Mouse (Mus musculus): ENCODE measurements at regions not wholly inside any gene's neighbourhood (a gene's known extent, or its start where the extent isn't known, plus 50 kb on each side); places are given as distances from the start of the nearest gene placed in this dataset.

GRCm38 (mm10) chr3:140111414-140112172, 906.1 kb downstream of the Stpg2 start:
- H3K36me3 ChIP-seq (replicated peaks in 1 of 2; ENCODE audit: control insufficient read depth in 1 of 2, insufficient read depth in 1 of 2, low read length in 1 of 2), result peaks cover 0 to 2% of the 10 kb centered on the region in 2 experiments
- no peaks in the 10 kb centered on the region for H3K79me2 ChIP-seq (replicated peaks; ENCODE audit: control insufficient read depth, extremely low read depth, insufficient read depth, poor library complexity, severe bottlenecking)
- H3K4me2 ChIP-seq (ENCODE audit: insufficient read depth, low read depth, poor library complexity, severe bottlenecking), result no peak overlapping the region
- TF ChIP-seq UBTF (IDR thresholded peaks at IDR 0.05; ENCODE audit: low read depth, low read length) (no peak), KAT2A (IDR thresholded peaks at IDR 0.05; ENCODE audit: insufficient replicate concordance, low read length) (no peak), GABPA (IDR thresholded peaks at IDR 0.05; ENCODE audit: insufficient replicate concordance, low read depth, low read length) (no peak), RAD21 (IDR thresholded peaks at IDR 0.05; ENCODE audit: low read depth, low read length) (no peak), RCOR1 (conservative IDR thresholded peaks at IDR 0.05; ENCODE audit: low read depth, low read length) (no peak), USF2 (conservative IDR thresholded peaks at IDR 0.05; ENCODE audit: low read depth, low read length) (no peak), JUND (conservative IDR thresholded peaks at IDR 0.05; ENCODE audit: low read depth, low read length) (no peak), E2F4 (IDR thresholded peaks at IDR 0.05; ENCODE audit: insufficient replicate concordance, low read depth, low read length) (no peak), CTCF (conservative IDR thresholded peaks at IDR 0.05 in 1 of 2, IDR thresholded peaks at IDR 0.05 in 1 of 2; ENCODE audit: low read depth in 2 of 2, low read length in 2 of 2) (no peak), IRF4 (IDR thresholded peaks at IDR 0.05; ENCODE audit: low read depth, low read length) (no peak)
- H3K9ac ChIP-seq (ENCODE audit: insufficient read depth, low read depth), result no peak overlapping the region
- dilution Hi-C loops (cut with MboI; ENCODE audit: extremely low pct_ligation_motif_present, extremely low pct_unique_long_range_greater_than_20kb, low sequenced_read_pairs) (no loop called here), in situ Hi-C loops (cut with MboI; ENCODE audit: low pct_ligation_motif_present, low pct_unique_long_range_greater_than_20kb, low sequenced_read_pairs) (no loop called here)
- H3K27ac ChIP-seq (ENCODE audit: insufficient read depth, low read depth), result no peak overlapping the region
- no peaks in the 10 kb centered on the region for H3K4me1 ChIP-seq (ENCODE audit: control insufficient read depth in 1 of 2, insufficient read depth in 2 of 2)
- no peak overlapping the region for H3K4me3 ChIP-seq (replicated peaks in 1 of 3; ENCODE audit: low read depth in 2 of 3, low read length in 2 of 3, poor library complexity in 1 of 3)
- H3K9me3 ChIP-seq (replicated peaks; ENCODE audit: low read length), result no peaks in the 10 kb centered on the region
- no peaks in the 10 kb centered on the region for H3K27me3 ChIP-seq (replicated peaks)
- DNase-seq (ENCODE audit: extremely low read depth), result no peak

- H3K27me3 ChIP-seq (replicated peaks), result no peaks in the 10 kb centered on the region
- no peak overlapping the region for H3K4me3 ChIP-seq (replicated peaks in 1 of 3; ENCODE audit: low read depth in 2 of 3, low read length in 2 of 3, poor library complexity in 1 of 3)
- H3K9me3 ChIP-seq (replicated peaks; ENCODE audit: low read length), result no peaks in the 10 kb centered on the region
- no peak for TF ChIP-seq PAX5 (IDR thresholded peaks at IDR 0.05; ENCODE audit: low read length)
- no peak for TF ChIP-seq RAD21 (IDR thresholded peaks at IDR 0.05; ENCODE audit: low read depth, low read length)
- TF ChIP-seq JUN (IDR thresholded peaks at IDR 0.05; ENCODE audit: insufficient read depth, low read depth, low read length), result no peak
- TF ChIP-seq ETS1 (conservative IDR thresholded peaks at IDR 0.05; ENCODE audit: low read depth, low read length), result no peak
- no peak for TF ChIP-seq NELFE (IDR thresholded peaks at IDR 0.05; ENCODE audit: low read depth, low read length)
- TF ChIP-seq CHD1 (IDR thresholded peaks at IDR 0.05; ENCODE audit: low read depth, low read length), result no peak
- TF ChIP-seq EP300 (IDR thresholded peaks at IDR 0.05; ENCODE audit: low read length), result no peak
- TF ChIP-seq TCF12 (IDR thresholded peaks at IDR 0.05; ENCODE audit: low read depth, low read length), result no peak
- TF ChIP-seq ZMIZ1 (IDR thresholded peaks at IDR 0.05; ENCODE audit: low read depth, low read length), result no peak
- TF ChIP-seq NRF1 (IDR thresholded peaks at IDR 0.05; ENCODE audit: low read depth, low read length), result no peak
- TF ChIP-seq MAZ (IDR thresholded peaks at IDR 0.05; ENCODE audit: low read depth, low read length), result no peak
- TF ChIP-seq CTCF (conservative IDR thresholded peaks at IDR 0.05 in 1 of 2, IDR thresholded peaks at IDR 0.05 in 1 of 2; ENCODE audit: low read depth in 2 of 2, low read length in 2 of 2), result no peak
- TF ChIP-seq ZNF384 (IDR thresholded peaks at IDR 0.05; ENCODE audit: low read depth, low read length), result no peak
- no peak for TF ChIP-seq MAFK (IDR thresholded peaks at IDR 0.05; ENCODE audit: insufficient replicate concordance, low read length)
- TF ChIP-seq USF1 (IDR thresholded peaks at IDR 0.05; ENCODE audit: low read depth, low read length), result no peak
- no peak for TF ChIP-seq UBTF (IDR thresholded peaks at IDR 0.05; ENCODE audit: low read depth, low read length)
- TF ChIP-seq KAT2A (IDR thresholded peaks at IDR 0.05; ENCODE audit: insufficient replicate concordance, low read length), result no peak
- no peaks in the 10 kb centered on the region for H3K79me2 ChIP-seq (replicated peaks; ENCODE audit: control insufficient read depth, extremely low read depth, insufficient read depth, poor library complexity, severe bottlenecking)
- no peaks in the 10 kb centered on the region for H3K36me3 ChIP-seq (replicated peaks in 1 of 2; ENCODE audit: control insufficient read depth in 1 of 2, insufficient read depth in 1 of 2, low read length in 1 of 2)
- H3K4me2 ChIP-seq (ENCODE audit: insufficient read depth, low read depth, poor library complexity, severe bottlenecking), result no peak overlapping the region
- in situ Hi-C loops (cut with MboI; ENCODE audit: low pct_ligation_motif_present, low pct_unique_long_range_greater_than_20kb, low sequenced_read_pairs), result no loop called here
- DNase-seq (ENCODE audit: extremely low read depth), result no peak
- dilution Hi-C loops (cut with MboI; ENCODE audit: extremely low pct_ligation_motif_present, extremely low pct_unique_long_range_greater_than_20kb, low sequenced_read_pairs), result no loop called here
- H3K9ac ChIP-seq (ENCODE audit: insufficient read depth, low read depth), result no peak overlapping the region
- no peaks in the 10 kb centered on the region for H3K4me1 ChIP-seq (ENCODE audit: control insufficient read depth in 1 of 2, insufficient read depth in 2 of 2)
- H3K27ac ChIP-seq (ENCODE audit: insufficient read depth, low read depth), result no peak overlapping the region
Measured at GRCm38 (mm10) chr3:140115116-140115515, 909.6 kb downstream of the Stpg2 start.

All from CH12.LX (cell line).